Mouse (Mus musculus) heart, adult 11 months (tissue): ENCODE measurements at regions not wholly inside any gene's neighbourhood (a gene's known extent, or its start where the extent isn't known, plus 50 kb on each side); places are given as distances from the start of the nearest gene placed in this dataset.

Experiments used
- DNase-seq: peaks from one replicate; pipeline ENCODE4 v3.0.0; 2022

GRCm38 (mm10) chr13:34576392-34576791 lies 76.9 kb downstream of the Pxdc1 start:
- no peak for DNase-seq

- no peak for DNase-seq
These were observed 77.3 kb downstream of the Pxdc1 start for GRCm38 (mm10) chr13:34575997-34576314.

GRCm38 (mm10) chr13:34575179-34575996 lies 77.9 kb downstream of the Pxdc1 start:
- DNase-seq, result peak; percentile 93

- no peak for DNase-seq
These were observed 84.0 kb downstream of the Pxdc1 start for GRCm38 (mm10) chr13:34569312-34569711.

GRCm38 (mm10) chr13:34566687-34567086 lies 86.6 kb downstream of the Pxdc1 start:
- DNase-seq, result no peak

- DNase-seq, result no peak
These were observed 103.0 kb downstream of the Pxdc1 start for GRCm38 (mm10) chr13:34550130-34550884.

- no peak for DNase-seq
These were observed 112.6 kb downstream of the Pxdc1 start for GRCm38 (mm10) chr13:34540646-34541045.

GRCm38 (mm10) chr13:34533896-34534295 lies 119.4 kb downstream of the Pxdc1 start:
- peak; percentile 30 for DNase-seq

- DNase-seq, result peak; percentile 21
These were observed 142.0 kb downstream of the Pxdc1 start for GRCm38 (mm10) chr13:34511332-34511731.

- no peak for DNase-seq
These were observed 146.1 kb downstream of the Pxdc1 start for GRCm38 (mm10) chr13:34507224-34507623.

GRCm38 (mm10) chr13:34505861-34506260 lies 147.4 kb downstream of the Pxdc1 start:
- peak; percentile 39 for DNase-seq

- DNase-seq, result no peak
These were observed 148.4 kb downstream of the Pxdc1 start for GRCm38 (mm10) chr13:34504879-34505278.

- peak; percentile 40 for DNase-seq
These were observed 153.9 kb upstream of the Slc22a23 start for GRCm38 (mm10) chr13:34498910-34499309.

- peak; percentile 14 for DNase-seq
These were observed 152.7 kb upstream of the Slc22a23 start for GRCm38 (mm10) chr13:34497667-34498066.

- DNase-seq, result peak; percentile 55
These were observed 139.8 kb upstream of the Slc22a23 start for GRCm38 (mm10) chr13:34484831-34485230.

- DNase-seq, result peak; percentile 64
These were observed 136.5 kb upstream of the Slc22a23 start for GRCm38 (mm10) chr13:34481461-34481860.

- DNase-seq, result peak; percentile 41
These were observed 125.4 kb upstream of the Slc22a23 start for GRCm38 (mm10) chr13:34470410-34470809.

GRCm38 (mm10) chr13:34469568-34469967 lies 124.6 kb upstream of the Slc22a23 start:
- DNase-seq, result peak; percentile 72

GRCm38 (mm10) chr13:34468132-34468748 lies 123.3 kb upstream of the Slc22a23 start:
- peak; percentile 64 for DNase-seq

GRCm38 (mm10) chr13:34465862-34466430 lies 121.0 kb upstream of the Slc22a23 start:
- DNase-seq, result no peak

- DNase-seq, result no peak
These were observed 120.5 kb upstream of the Slc22a23 start for GRCm38 (mm10) chr13:34465456-34465855.

GRCm38 (mm10) chr13:34464221-34464620 lies 119.2 kb upstream of the Slc22a23 start:
- DNase-seq, result no peak

- DNase-seq, result no peak
These were observed 118.0 kb upstream of the Slc22a23 start for GRCm38 (mm10) chr13:34462808-34463511.
